Mouse (Mus musculus) small intestine, adult 2 months (tissue): Measurements from ENCODE around the gene Vasn. TPM values are rescaled to one million over a fixed set of nuclear protein-coding genes. Genes with fewer than 3 reads are reported as not detected.
A peak's percentile ranks its signal among the peaks of the same experiment; 100 is the strongest.
"Not testable (repeated sequence)": the region's sequence is repeated elsewhere in the genome, so short reads cannot be mapped to it uniquely, and the experiment has no call there.

ENCODE experiments used
- H3K27ac ChIP-seq: fragments of 200-500 bp; 2 replicates; pipeline ENCODE4 v1.5.1; 2012; ENCODE audit warnings: low read depth, low read length, control low read depth, inconsistent platforms; ENCODE audit not compliant: insufficient read depth
- H3K27me3 ChIP-seq: fragments of 200-500 bp; 2 replicates; pipeline ENCODE4 v1.6.1; 2012; ENCODE audit warnings: mild to moderate bottlenecking, moderate library complexity, low read length, inconsistent platforms; ENCODE audit not compliant: control insufficient read depth, insufficient read depth
- H3K36me3 ChIP-seq: fragments of 200-500 bp; 2 replicates; pipeline ENCODE4 v1.6.1; 2012; ENCODE audit warnings: mild to moderate bottlenecking, low read length, control low read depth, inconsistent platforms; ENCODE audit not compliant: control insufficient read depth, insufficient read depth
- H3K4me1 ChIP-seq: fragments of 200-500 bp; 2 replicates; pipeline ENCODE4 v1.6.1; 2012; ENCODE audit warnings: low read length, inconsistent platforms, mixed read lengths; ENCODE audit not compliant: control insufficient read depth, insufficient read depth, insufficient read length
- H3K4me3 ChIP-seq: fragments of 200-500 bp; 2 replicates; pipeline ENCODE4 v1.5.1; 2012; ENCODE audit warnings: low read depth, mild to moderate bottlenecking, control low read depth, inconsistent platforms, low read length, moderate library complexity
- CTCF ChIP-seq: fragments of 200-500 bp; IDR thresholded peaks from 2 replicates; pipeline ENCODE4 v1.5.1; 2012; ENCODE audit warnings: low read depth, mild to moderate bottlenecking, control low read depth, inconsistent platforms, low read length, moderate library complexity, mixed read lengths; ENCODE audit not compliant: insufficient replicate concordance, insufficient read length; ENCODE audit errors: extremely low read depth
- POLR2A ChIP-seq: fragments of 200-500 bp; IDR thresholded peaks from 2 replicates; pipeline ENCODE4 v1.6.1; 2012; ENCODE audit warnings: low read depth, mild to moderate bottlenecking, control low read depth, inconsistent platforms, low read length, moderate library complexity
- WGBS: fragments of 180-500 bp; shearing (Covaris S2); methylation state at CpG from one replicate; pipeline ENCODE4 v1.1.7; 2018; 5-methylcytosine and 5-hydroxymethylcytosine counted together
- polyA plus RNA-seq: library from polyadenylated mRNA; depleted of rRNA; stranded (reverse); fragments of >200 nt; gene quantifications from 2 replicates; pipeline ENCODE4 v1.2.3, GENCODE M21; 2012

The Vasn gene
- polyA plus RNA-seq, 1 experiment: 6.5 TPM

DNA sequence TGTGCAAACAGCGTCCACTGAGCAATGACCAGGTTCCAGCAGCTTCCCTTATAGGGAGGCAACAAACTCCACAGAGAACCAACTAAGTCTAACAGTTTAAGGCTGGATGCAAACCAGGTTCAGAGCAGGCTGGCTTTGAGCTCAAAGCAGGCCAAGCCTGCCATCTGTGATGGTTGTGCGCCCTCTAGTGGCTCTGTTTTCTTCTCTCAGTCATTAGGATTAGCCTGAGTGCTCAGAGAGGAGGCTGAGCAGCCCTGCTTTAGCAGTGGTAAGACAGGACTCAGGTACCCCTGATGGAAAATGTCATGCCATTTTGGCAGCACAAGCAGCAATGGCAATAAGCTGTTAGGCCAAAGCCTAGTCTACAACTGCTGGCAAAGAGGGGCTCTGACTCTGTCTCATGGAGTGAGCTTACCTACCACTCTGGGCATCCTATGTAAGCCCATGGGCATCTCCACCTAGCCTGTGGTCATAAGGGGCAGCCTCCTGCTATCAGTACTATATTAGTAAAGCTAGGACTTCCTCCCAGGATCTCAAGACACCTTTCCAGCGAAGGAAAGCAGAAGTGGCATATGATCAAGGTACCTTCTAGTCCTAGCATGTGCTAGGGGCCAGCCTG is 27.6 kb downstream of the Vasn start:
- Histone ChIP-seq H3K4me3 (no peak overlapping the region), H3K4me1 (no peaks in the 10 kb centered on the region), H3K36me3 (peaks cover 55% of the 10 kb centered on the region), H3K27me3 (no peaks in the 10 kb centered on the region), H3K27ac (no peak overlapping the region)
- TF ChIP-seq POLR2A (no peak), CTCF (peak; percentile 89)
- WGBS: 39% methylated on average over 3 of the region's 3 CpGs

DNA sequence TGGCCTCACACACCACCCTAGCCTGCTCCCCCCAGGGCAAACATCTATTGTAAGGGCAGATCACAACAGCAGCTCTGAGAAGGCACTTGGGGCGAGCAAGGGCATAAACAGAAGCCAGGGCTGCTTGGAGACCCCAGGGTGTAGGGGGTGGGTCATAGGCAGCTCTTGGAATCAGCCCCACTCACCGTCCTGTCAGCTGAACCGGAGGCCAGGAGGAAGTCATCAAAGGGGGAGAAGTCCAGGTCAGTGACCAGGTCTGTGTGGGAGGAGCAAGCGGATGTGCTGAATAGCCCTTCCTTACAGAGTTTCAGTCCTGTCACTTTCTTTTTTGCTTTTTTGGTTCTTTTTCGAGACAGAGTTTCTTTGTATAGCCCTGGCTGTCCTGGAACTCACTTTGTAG is 30.6 kb downstream of the Vasn start:
- 72% methylated on average over 5 of the region's 5 CpGs for WGBS
- H3K36me3 ChIP-seq: peaks cover 53% of the 10 kb centered on the region

DNA sequence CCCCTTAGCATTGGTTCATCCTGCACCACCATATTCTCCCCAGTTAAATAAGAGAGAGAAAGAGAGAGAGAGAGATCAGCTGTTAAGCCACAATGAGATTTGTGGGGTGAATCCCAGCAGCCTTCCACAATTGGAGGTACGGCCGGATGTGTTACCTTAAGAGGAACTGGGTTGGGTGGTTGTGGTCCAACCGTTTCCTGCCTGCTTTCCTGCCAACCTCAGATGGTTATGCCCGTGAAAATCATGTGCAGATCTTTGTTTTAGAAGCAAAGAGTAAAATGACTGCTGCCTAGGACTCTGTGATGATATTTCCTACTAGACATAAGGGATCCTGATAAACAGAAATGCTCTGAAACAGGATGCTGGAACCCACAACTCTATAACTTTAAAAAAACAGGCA is 34.4 kb downstream of the Vasn start:
- WGBS: 81% methylated on average over 4 of the region's 4 CpGs
- Histone ChIP-seq H3K27ac (no peak overlapping the region), H3K4me1 (no peaks in the 10 kb centered on the region; the same call in 1 of the 2 replicates), H3K27me3 (no peaks in the 10 kb centered on the region), H3K4me3 (no peak overlapping the region), H3K36me3 (peaks cover 40% of the 10 kb centered on the region)
- TF ChIP-seq CTCF (no peak), POLR2A (no peak)

More for the DNA sequence above, 30.6 kb downstream of the Vasn start:
- Histone ChIP-seq H3K27ac (no peak overlapping the region), H3K4me3 (no peak overlapping the region), H3K27me3 (no peaks in the 10 kb centered on the region), H3K4me1 (no peaks in the 10 kb centered on the region)
- TF ChIP-seq CTCF (no peak), POLR2A (no peak)

DNA sequence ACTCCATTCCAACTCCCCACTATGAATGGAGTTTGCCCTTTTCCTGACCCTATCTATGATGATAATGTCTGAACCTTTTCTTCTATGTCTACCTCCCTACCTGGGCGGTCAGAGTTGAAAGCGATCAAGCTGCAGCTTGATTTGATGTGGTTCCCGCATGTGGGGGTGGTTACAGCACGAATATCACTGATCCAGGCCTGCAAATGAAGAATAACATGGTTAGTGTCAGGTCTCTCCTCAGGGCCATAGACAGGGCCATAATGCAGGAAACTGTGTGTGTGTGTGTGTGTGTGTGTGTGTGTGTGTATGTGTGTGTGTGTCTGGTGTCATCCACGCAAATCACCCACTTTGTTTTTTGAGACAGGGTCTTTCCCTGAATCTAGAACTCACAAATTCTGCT is 37.1 kb downstream of the Vasn start:
- H3K36me3 ChIP-seq: peaks cover 29% of the 10 kb centered on the region
- no peak overlapping the region for H3K27ac ChIP-seq
- no peak for TF ChIP-seq CTCF
- 89% methylated on average over 5 of the region's 5 CpGs for WGBS
- no peak overlapping the region for H3K4me3 ChIP-seq
- no peaks in the 10 kb centered on the region for H3K27me3 ChIP-seq
- H3K4me1 ChIP-seq: no peaks in the 10 kb centered on the region; the same call in 1 of the 2 replicates

DNA sequence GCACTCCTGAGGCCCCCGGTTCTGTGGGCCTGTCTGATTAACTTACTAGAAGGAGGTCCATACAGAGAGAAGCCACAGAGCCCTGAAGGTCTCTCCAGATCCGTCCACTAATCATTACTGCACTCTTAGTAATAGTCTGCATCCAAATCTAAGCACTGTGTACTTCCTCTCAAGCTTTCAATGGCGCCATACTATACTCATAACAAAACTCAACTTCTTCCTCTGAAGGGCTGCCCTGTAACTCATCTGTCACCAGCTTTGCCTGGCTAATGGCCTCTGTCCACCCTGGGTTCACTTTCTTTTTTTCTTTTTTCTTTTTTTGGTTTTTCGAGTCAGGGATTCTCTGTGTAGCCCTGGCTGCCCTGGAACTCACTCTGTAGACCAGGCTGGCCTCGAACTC is 38.3 kb downstream of the Vasn start:
- 79% methylated on average over 5 of the region's 5 CpGs for WGBS
- H3K4me3 ChIP-seq: no peak overlapping the region
- no peaks in the 10 kb centered on the region for H3K27me3 ChIP-seq
- no peak overlapping the region for H3K27ac ChIP-seq
- H3K36me3 ChIP-seq: peaks cover 23% of the 10 kb centered on the region
- H3K4me1 ChIP-seq: peaks cover 2% of the 10 kb centered on the region
- TF ChIP-seq POLR2A (no peak), CTCF (no peak)

DNA sequence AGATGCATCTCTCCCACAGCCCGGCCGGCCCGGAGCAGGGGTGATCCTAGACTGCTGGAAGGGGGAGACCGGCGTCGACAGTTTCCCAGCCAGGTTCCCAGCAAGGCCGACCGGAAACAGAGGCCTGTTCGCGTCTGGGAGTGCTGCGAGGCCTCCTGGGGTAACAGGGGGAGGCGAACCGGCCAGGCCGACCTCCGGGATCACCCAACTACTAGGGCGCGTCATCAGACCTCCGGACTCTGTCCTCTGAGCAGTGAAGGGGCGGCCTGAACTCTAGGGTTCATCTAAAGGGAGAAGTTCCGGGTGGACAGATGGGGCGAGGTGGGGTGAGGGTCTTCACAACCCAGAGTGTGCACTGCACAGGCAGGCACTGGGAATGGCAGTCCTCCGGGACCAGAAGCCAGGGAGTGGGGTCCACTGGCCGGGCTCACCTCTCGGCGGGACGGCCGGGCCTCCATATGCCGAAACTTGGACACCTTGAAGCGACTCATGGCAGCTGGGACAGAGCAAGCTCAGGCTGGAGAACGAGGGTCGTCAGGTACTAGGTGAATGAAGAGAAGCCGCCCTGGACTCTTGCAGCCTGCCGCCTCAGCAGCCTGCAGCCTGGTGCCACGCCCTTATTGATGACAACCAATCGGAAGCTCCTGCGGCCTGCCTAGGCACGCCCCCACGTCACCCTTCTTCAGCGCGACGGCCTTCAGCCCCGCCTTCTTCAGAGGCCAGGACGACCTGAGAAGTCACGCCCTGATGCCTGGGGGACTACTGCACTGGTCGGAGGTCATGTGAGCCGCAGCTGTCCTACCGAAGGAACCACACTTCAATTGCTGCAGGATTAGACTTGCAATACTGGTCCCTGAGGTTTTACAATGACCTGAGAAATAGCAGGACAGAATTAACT is 39.6 kb downstream of the Vasn start, which contains the start of gene Coro7:
Coro7 (minus strand) TSS at position 657 of the 898 bp plus-strand sequence.
- H3K27me3 ChIP-seq: no peaks in the 10 kb centered on the region
- peak within 1 kb of the TSS; percentile 86 for H3K4me3 ChIP-seq
- TF ChIP-seq CTCF (no peak), POLR2A (peak; percentile 67)
- peak within 1 kb of the TSS; percentile 80 for H3K27ac ChIP-seq
- WGBS: under 1% methylated on average over 47 of the region's 47 CpGs
- H3K36me3 ChIP-seq: peaks cover 18% of the 10 kb centered on the region
- H3K4me1 ChIP-seq: peaks cover 2% of the 10 kb centered on the region

DNA sequence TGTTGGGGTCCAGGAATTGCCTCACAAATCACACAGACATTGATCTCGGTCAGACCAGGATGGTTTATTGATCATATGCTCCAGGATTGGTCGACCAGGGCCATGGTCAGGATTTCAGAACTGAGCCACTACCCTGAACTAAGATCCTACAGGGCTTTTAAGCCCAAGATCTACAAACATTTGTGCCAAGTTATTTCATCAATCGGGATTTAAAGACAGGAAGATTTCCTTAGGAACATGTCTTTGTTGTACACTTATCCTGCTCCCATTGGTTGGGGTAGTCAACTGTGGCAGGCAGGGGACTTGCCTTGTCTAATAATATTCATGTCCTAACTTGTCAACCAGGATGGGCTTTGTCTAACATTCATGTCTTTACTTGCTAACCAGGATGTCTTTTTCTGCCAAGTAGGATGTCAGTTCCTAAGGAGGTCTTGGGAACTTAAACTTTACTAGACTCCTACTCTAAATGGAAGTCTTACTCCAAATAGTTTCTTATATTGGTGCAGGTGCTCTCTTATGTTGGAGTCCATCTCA is 41.2 kb downstream of the Vasn start:
- not testable (repeated sequence) for H3K4me3 ChIP-seq, H3K27ac ChIP-seq, H3K4me1 ChIP-seq, H3K27me3 ChIP-seq, H3K36me3 ChIP-seq
- WGBS: 79% methylated on average over 3 of the region's 3 CpGs
